In the genomic region with DNA sequence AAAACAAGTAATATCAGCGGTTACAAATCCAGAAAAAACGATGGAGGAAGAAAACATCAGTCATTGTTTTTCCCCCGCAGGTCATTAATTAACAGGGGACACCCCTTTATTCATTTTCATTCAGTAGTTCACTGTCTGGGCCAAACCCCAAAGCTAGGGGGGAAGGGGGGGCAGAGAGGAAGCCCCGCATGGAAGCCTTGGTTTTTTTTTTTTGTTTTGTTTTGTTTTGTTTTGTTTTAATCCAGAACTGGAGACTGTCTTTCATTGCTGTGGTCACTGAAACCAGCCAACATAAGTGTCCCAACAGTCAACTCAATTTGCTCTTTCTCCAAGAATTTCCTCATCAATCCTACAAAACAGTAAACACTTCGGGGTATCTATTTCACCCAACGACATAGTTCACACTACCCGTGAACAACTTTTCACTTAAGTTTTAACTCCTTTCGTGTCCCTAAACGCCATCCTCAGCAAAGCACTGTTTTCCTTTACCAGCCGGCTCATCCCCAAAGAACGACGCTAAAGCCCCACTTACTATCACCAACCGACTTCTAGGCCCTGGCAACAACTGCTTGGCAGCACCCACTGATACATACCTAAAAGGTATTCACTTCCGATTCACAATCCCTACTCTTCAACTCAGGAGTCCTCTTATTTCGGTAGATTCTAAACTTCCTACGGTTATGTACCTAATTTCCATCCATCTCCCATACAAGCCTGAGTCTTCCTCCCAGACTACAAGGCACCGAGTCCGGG, we compare ENCODE assay signal across 8 mouse cellular contexts. TPM values are rescaled to one million over a fixed set of nuclear protein-coding genes. Genes with fewer than 3 reads are reported as not detected.
DNase-seq lines count a peak whose midpoint lies in the region; ATAC-seq and TF ChIP-seq lines count a peak whose summit lies in the region.

No protein-coding gene starts in this region.

- intact Hi-C loops in left cerebral cortex, postnatal 10 days (cut with DNase I), result no loop called here

- H3K27me3 ChIP-seq in lung, embryonic 15.5 days, result no peaks in the 10 kb centered on the region
- H3K27me3 ChIP-seq in forebrain, embryonic 15.5 days, result no peaks in the 10 kb centered on the region
- no peaks in the 10 kb centered on the region for H3K27me3 ChIP-seq in liver, embryonic 11.5 days (replicated peaks; ENCODE audit: control insufficient read depth, insufficient read depth, low read length)

- no peak for DNase-seq in lung, postnatal 10 days
- no peak for DNase-seq in liver, embryonic 11.5 days (ENCODE audit: low spot score)
- peak; percentile 9 for DNase-seq in testis, postnatal 14 days (ENCODE audit: low spot score)
- no peak for DNase-seq in left cerebral cortex, postnatal 10 days (ENCODE audit: extremely low spot score in 1 of 2, low spot score in 2 of 2)
- no peak for DNase-seq in adrenal gland, adult 2 months

- WGBS in lung, embryonic 15.5 days, result 19% methylated on average over 18 of the region's 18 CpGs
- WGBS in bone marrow, adult 2 months, result 13% methylated on average over 18 of the region's 18 CpGs
- WGBS in forebrain, embryonic 15.5 days, result 17% methylated on average over 18 of the region's 18 CpGs
- 28% methylated on average over 18 of the region's 18 CpGs for WGBS in liver, embryonic 11.5 days

- H3K4me3 ChIP-seq in lung, embryonic 15.5 days, result peak overlapping the region; percentile 77
- peak overlapping the region; percentile 87 for H3K4me3 ChIP-seq in bone marrow, adult 2 months (replicated peaks; ENCODE audit: control insufficient read depth, low read depth, low read length)
- H3K4me3 ChIP-seq in forebrain, embryonic 15.5 days, result peak overlapping the region; percentile 78
- peak overlapping the region; percentile 85 for H3K4me3 ChIP-seq in liver, embryonic 11.5 days (ENCODE audit: low read depth, low read length)

- TF ChIP-seq CTCF in bone marrow, adult 2 months (IDR thresholded peaks at IDR 0.05; ENCODE audit: control insufficient read depth, insufficient read depth, low read length), result no peak

- H3K4me1 ChIP-seq in lung, embryonic 15.5 days, result peaks cover 29% of the 10 kb centered on the region
- no peaks in the 10 kb centered on the region; the same call in 1 of the 2 replicates for H3K4me1 ChIP-seq in bone marrow, adult 2 months (ENCODE audit: control insufficient read depth, insufficient read depth, low read length)
- peaks cover 27% of the 10 kb centered on the region for H3K4me1 ChIP-seq in forebrain, embryonic 15.5 days
- peaks cover 10% of the 10 kb centered on the region for H3K4me1 ChIP-seq in liver, embryonic 11.5 days (replicated peaks; ENCODE audit: control insufficient read depth, insufficient read depth, low read length)

- no peak for ATAC-seq in lung, embryonic 15.5 days (ENCODE audit: borderline replicate concordance, extremely low read depth, low FRiP score, low TSS enrichment)
- ATAC-seq in forebrain, embryonic 15.5 days (replicated peaks), result no peak
- no peak for ATAC-seq in liver, embryonic 11.5 days (replicated peaks; ENCODE audit: low FRiP score)

- no peaks in the 10 kb centered on the region for H3K36me3 ChIP-seq in lung, embryonic 15.5 days
- H3K36me3 ChIP-seq in forebrain, embryonic 15.5 days, result no peaks in the 10 kb centered on the region
- no peaks in the 10 kb centered on the region for H3K36me3 ChIP-seq in liver, embryonic 11.5 days (ENCODE audit: control insufficient read depth, insufficient read depth, low read length)

- no peak for TF ChIP-seq POLR2A in bone marrow, adult 2 months (IDR thresholded peaks at IDR 0.05; ENCODE audit: borderline replicate concordance, control insufficient read depth, low read depth, low read length)

- H3K9ac ChIP-seq in lung, embryonic 15.5 days, result peak overlapping the region; percentile 77
- peak overlapping the region; percentile 88 for H3K9ac ChIP-seq in forebrain, embryonic 15.5 days (replicated peaks)
- peak overlapping the region; percentile 87 for H3K9ac ChIP-seq in liver, embryonic 11.5 days (ENCODE audit: low read depth, low read length)

- H3K9me3 ChIP-seq in lung, embryonic 15.5 days, result no peaks in the 10 kb centered on the region
- H3K9me3 ChIP-seq in forebrain, embryonic 15.5 days, result no peaks in the 10 kb centered on the region
- no peaks in the 10 kb centered on the region for H3K9me3 ChIP-seq in liver, embryonic 11.5 days (ENCODE audit: control insufficient read depth, low read length)

- H3K27ac ChIP-seq in lung, embryonic 15.5 days, result no peak overlapping the region; the same call in 1 of the 2 replicates
- H3K27ac ChIP-seq in bone marrow, adult 2 months (ENCODE audit: control insufficient read depth, insufficient read depth, low read depth, low read length, poor library complexity), result no peak overlapping the region
- H3K27ac ChIP-seq in forebrain, embryonic 15.5 days (replicated peaks), result no peak overlapping the region
- peak overlapping the region; percentile 62; the same call in 1 of the 2 replicates for H3K27ac ChIP-seq in liver, embryonic 11.5 days (ENCODE audit: low read depth, low read length)

- peak overlapping the region; percentile 79 for H3K4me2 ChIP-seq in lung, embryonic 15.5 days
- peak overlapping the region; percentile 85 for H3K4me2 ChIP-seq in forebrain, embryonic 15.5 days (replicated peaks)
- H3K4me2 ChIP-seq in liver, embryonic 11.5 days, result peak overlapping the region; percentile 91

RNA-seq across cellular contexts. Expression of a gene that starts 5.6 kb away (rescaled TPM):
- polyA plus RNA-seq in lung, embryonic 15.5 days (2015; fragmentation: Nextera tagmentation; extraction: Ambion mirVana), result 28.5 and 32.9 TPM in 2 replicates
- polyA plus RNA-seq in bone marrow, adult 2 months (2011; ENCODE audit: insufficient read depth, insufficient read length, low replicate concordance, missing spikeins), result 6.4 and 7.4 TPM in 2 replicates
- polyA plus RNA-seq in forebrain, embryonic 15.5 days (2015; fragmentation: Nextera tagmentation; extraction: Ambion mirVana), result 40.5 and 44.4 TPM in 2 replicates
- 8.7 and 9.8 TPM in 2 replicates for polyA plus RNA-seq in liver, embryonic 11.5 days (2014; fragmentation: Nextera tagmentation; extraction: Ambion mirVana)
- total RNA-seq in left cerebral cortex, postnatal 10 days (2021), result 10 to 100 TPM; 41.6 to 43.7 TPM
- 10 to 100 TPM; 41.5 to 59.7 TPM for total RNA-seq in adrenal gland, adult 2 months (2021)
- polyA plus RNA-seq in adrenal gland, adult 2 months (2012; rRNA removed), result 6.9 and 7.2 TPM in 2 replicates
